Mouse (Mus musculus): ENCODE measurements at regions not wholly inside any gene's neighbourhood (a gene's known extent, or its start where the extent isn't known, plus 50 kb on each side); places are given as distances from the start of the nearest gene placed in this dataset.

GRCm38 (mm10) chr5:101596996-101597395 is 67.8 kb downstream of the Nkx6-1 start:
- no peak for DNase-seq (ENCODE audit: low spot score in 2 of 2)

GRCm38 (mm10) chr5:101591236-101591635 is 73.6 kb downstream of the Nkx6-1 start:
- DNase-seq (ENCODE audit: low spot score in 2 of 2) = no peak

- no peak for DNase-seq (ENCODE audit: low spot score in 2 of 2)
Measured at GRCm38 (mm10) chr5:101590341-101591124, 74.3 kb downstream of the Nkx6-1 start.

- DNase-seq (ENCODE audit: low spot score in 2 of 2) = no peak
Measured at GRCm38 (mm10) chr5:101572966-101573365, 91.8 kb downstream of the Nkx6-1 start.

- no peak for DNase-seq (ENCODE audit: low spot score in 2 of 2)
Measured at GRCm38 (mm10) chr5:101565770-101566169, 99.0 kb downstream of the Nkx6-1 start.

- no peak for DNase-seq (ENCODE audit: low spot score in 2 of 2)
Measured at GRCm38 (mm10) chr5:101560366-101560765, 104.4 kb downstream of the Nkx6-1 start.

GRCm38 (mm10) chr5:101558279-101558987 is 106.4 kb downstream of the Nkx6-1 start:
- DNase-seq (ENCODE audit: low spot score in 2 of 2) = no peak

- DNase-seq (ENCODE audit: low spot score in 2 of 2) = no peak
Measured at GRCm38 (mm10) chr5:101557156-101557555, 107.6 kb downstream of the Nkx6-1 start.

- DNase-seq (ENCODE audit: low spot score in 2 of 2) = no peak
Measured at GRCm38 (mm10) chr5:101543326-101543725, 121.5 kb downstream of the Nkx6-1 start.

- no peak for DNase-seq (ENCODE audit: low spot score in 2 of 2)
Measured at GRCm38 (mm10) chr5:101539818-101540217, 125.0 kb downstream of the Nkx6-1 start.

GRCm38 (mm10) chr5:101539254-101539549 is 125.6 kb downstream of the Nkx6-1 start:
- DNase-seq (ENCODE audit: low spot score in 2 of 2) = no peak

- no peak for DNase-seq (ENCODE audit: low spot score in 2 of 2)
Measured at GRCm38 (mm10) chr5:101538410-101539253, 126.2 kb downstream of the Nkx6-1 start.

GRCm38 (mm10) chr5:101537518-101538380 is 127.0 kb downstream of the Nkx6-1 start:
- DNase-seq (ENCODE audit: low spot score in 2 of 2) = no peak

- DNase-seq (ENCODE audit: low spot score in 2 of 2) = no peak
Measured at GRCm38 (mm10) chr5:101535451-101535850, 129.3 kb downstream of the Nkx6-1 start.

- no peak for DNase-seq (ENCODE audit: low spot score in 2 of 2)
Measured at GRCm38 (mm10) chr5:101525346-101525745, 139.4 kb downstream of the Nkx6-1 start.

- DNase-seq (ENCODE audit: low spot score in 2 of 2) = no peak
Measured at GRCm38 (mm10) chr5:101524670-101525069, 140.1 kb downstream of the Nkx6-1 start.

- no peak for DNase-seq (ENCODE audit: low spot score in 2 of 2)
Measured at GRCm38 (mm10) chr5:101523902-101524301, 140.9 kb downstream of the Nkx6-1 start.

- no peak for DNase-seq (ENCODE audit: low spot score in 2 of 2)
Measured at GRCm38 (mm10) chr5:101523490-101523889, 141.3 kb downstream of the Nkx6-1 start.

- DNase-seq (ENCODE audit: low spot score in 2 of 2) = no peak
Measured at GRCm38 (mm10) chr5:101520935-101521655, 143.7 kb downstream of the Nkx6-1 start.

GRCm38 (mm10) chr5:101518791-101519547 is 145.8 kb downstream of the Nkx6-1 start:
- DNase-seq (ENCODE audit: low spot score in 2 of 2) = no peak
